Mouse (Mus musculus) mouse trophoblast stem cell (cell line): Measurements from ENCODE around the gene A430078G23Rik.

ENCODE experiments used
- in situ Hi-C, 2 experiments: fragments of 300-500 bp; cut with MseI, MboI; formaldehyde crosslinking; loops; 2 replicates in 1 of 2; 3 replicates in 1 of 2; pipeline ENCODE4 v1.15.1; 2025

A430078G23Rik gene

GRCm38 (mm10) chr8:3348142-3348823 lies 4.9 kb upstream of the A430078G23Rik start:
- in situ Hi-C loops: no loop called here

- in situ Hi-C loops: no loop called here
Measured at GRCm38 (mm10) chr8:3350747-3351146, 2.5 kb upstream of the A430078G23Rik start.

GRCm38 (mm10) chr8:3352715-3353114 lies 500 bp upstream of the A430078G23Rik start:
- in situ Hi-C loops: no loop called here

GRCm38 (mm10) chr8:3353811-3354442 lies 712 bp downstream of the A430078G23Rik start:
- in situ Hi-C loops: no loop called here

- in situ Hi-C loops: no loop called here
Measured at GRCm38 (mm10) chr8:3354443-3354812, 1.2 kb downstream of the A430078G23Rik start.

GRCm38 (mm10) chr8:3355586-3355985 lies 2.4 kb downstream of the A430078G23Rik start:
- in situ Hi-C loops: no loop called here

- in situ Hi-C loops: no loop called here
Measured at GRCm38 (mm10) chr8:3358060-3358459, 4.8 kb downstream of the A430078G23Rik start.

- in situ Hi-C loops: loop anchor here in 1 of 2 experiments (10.0 kb wide), 1 partner anchor 78 kb away; no protein-coding TSS in a partner anchor
Measured at GRCm38 (mm10) chr8:3367086-3367485, 13.9 kb downstream of the A430078G23Rik start.

- in situ Hi-C loops: loop anchor here in 1 of 2 experiments (10.0 kb wide), 1 partner anchor 77 kb away; no protein-coding TSS in a partner anchor
Measured at GRCm38 (mm10) chr8:3368091-3368490, 14.9 kb downstream of the A430078G23Rik start.

GRCm38 (mm10) chr8:3375748-3376147 lies 22.5 kb downstream of the A430078G23Rik start:
- in situ Hi-C loops: no loop called here

GRCm38 (mm10) chr8:3376641-3377274 lies 23.5 kb downstream of the A430078G23Rik start:
- in situ Hi-C loops: no loop called here

- in situ Hi-C loops: no loop called here
Measured at GRCm38 (mm10) chr8:3387286-3387685, 34.1 kb downstream of the A430078G23Rik start.

GRCm38 (mm10) chr8:3388591-3389338 lies 35.5 kb downstream of the A430078G23Rik start:
- in situ Hi-C loops: no loop called here

- in situ Hi-C loops: no loop called here
Measured at GRCm38 (mm10) chr8:3389506-3389905, 36.3 kb downstream of the A430078G23Rik start.

- in situ Hi-C loops: no loop called here
Measured at GRCm38 (mm10) chr8:3392293-3392692, 39.1 kb downstream of the A430078G23Rik start.

- in situ Hi-C loops: no loop called here
Measured at GRCm38 (mm10) chr8:3392771-3393710, 39.8 kb downstream of the A430078G23Rik start, which contains the start of gene Arhgef18. Gene Arhgef18, plus strand, starts transcription at chr8:3393006.

GRCm38 (mm10) chr8:3394600-3394999 lies 41.4 kb downstream of the A430078G23Rik start:
- in situ Hi-C loops: no loop called here

- in situ Hi-C loops: no loop called here
Measured at GRCm38 (mm10) chr8:3395246-3395645, 42.0 kb downstream of the A430078G23Rik start.

- in situ Hi-C loops: no loop called here
Measured at GRCm38 (mm10) chr8:3397597-3397996, 44.4 kb downstream of the A430078G23Rik start.

GRCm38 (mm10) chr8:3400509-3400908 lies 47.3 kb downstream of the A430078G23Rik start:
- in situ Hi-C loops: no loop called here

- in situ Hi-C loops: no loop called here
Measured at GRCm38 (mm10) chr8:3407417-3407816, 54.2 kb downstream of the A430078G23Rik start.
